Comparison of ENCODE assay signal across 22 mouse cellular contexts in the genomic region with DNA sequence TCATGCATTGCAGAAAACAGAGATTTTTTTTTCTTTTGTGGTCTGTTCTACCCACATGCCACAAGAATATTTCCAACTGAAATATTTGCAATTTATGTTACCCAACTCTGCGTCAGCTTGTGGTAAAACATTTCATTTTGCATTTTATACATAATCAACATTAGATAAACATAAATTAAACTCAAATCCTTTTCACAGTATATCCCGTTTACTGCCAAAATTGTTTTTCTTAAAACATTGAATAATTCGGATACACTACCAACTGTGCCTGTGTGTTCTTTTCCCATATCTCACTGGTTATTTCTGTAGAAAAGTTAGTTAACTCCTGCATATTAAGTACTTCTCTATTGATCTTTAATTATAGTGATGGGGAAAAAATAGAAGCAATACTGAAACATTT.
DNase-seq lines count a peak whose midpoint lies in the region; ATAC-seq and TF ChIP-seq lines count a peak whose summit lies in the region.
"Had no signal": no experiment of that assay in that cellular context is flagged by ENCODE, and none has a peak within 500 bp of the region (broad histone marks: within the 10 kb centered on the region; RNA-seq: fewer than 3 reads in every experiment).

No protein-coding gene starts in this region.

- WGBS in forebrain, embryonic 16.5 days, result 69% methylated on average over 3 of the region's 3 CpGs
- WGBS in forebrain, embryonic 14.5 days, result 90% methylated on average over 3 of the region's 3 CpGs
- WGBS in forebrain, postnatal 0 days, result 59% methylated on average over 3 of the region's 3 CpGs
- WGBS in forebrain, embryonic 15.5 days, result 79% methylated on average over 3 of the region's 3 CpGs
- WGBS in intestine, postnatal 0 days, result 74% methylated on average over 3 of the region's 3 CpGs

- H3K9ac ChIP-seq in forebrain, embryonic 16.5 days (replicated peaks; ENCODE audit: low read depth, low read length), result no peak overlapping the region
- no peak overlapping the region for H3K9ac ChIP-seq in forebrain, embryonic 14.5 days (ENCODE audit: low read length)
- H3K9ac ChIP-seq in forebrain, postnatal 0 days, result no peak overlapping the region
- H3K9ac ChIP-seq in forebrain, embryonic 15.5 days (replicated peaks), result no peak overlapping the region
- no peak overlapping the region for H3K9ac ChIP-seq in intestine, postnatal 0 days (ENCODE audit: low read depth, low read length)

- H3K27ac ChIP-seq in forebrain, embryonic 16.5 days (ENCODE audit: low read length), result no peak overlapping the region
- no peak overlapping the region for H3K27ac ChIP-seq in forebrain, embryonic 14.5 days (ENCODE audit: low read depth, low read length)
- H3K27ac ChIP-seq in forebrain, postnatal 0 days (ENCODE audit: low read depth, low read length), result no peak overlapping the region
- no peak overlapping the region for H3K27ac ChIP-seq in forebrain, embryonic 15.5 days (replicated peaks)
- no peak overlapping the region for H3K27ac ChIP-seq in intestine, postnatal 0 days (ENCODE audit: low read depth, low read length)

- H3K9me3 ChIP-seq in forebrain, embryonic 16.5 days (ENCODE audit: control insufficient read depth, low read length), result no peaks in the 10 kb centered on the region
- no peaks in the 10 kb centered on the region for H3K9me3 ChIP-seq in forebrain, embryonic 14.5 days (replicated peaks; ENCODE audit: control insufficient read depth, low read length)
- no peaks in the 10 kb centered on the region for H3K9me3 ChIP-seq in forebrain, postnatal 0 days (ENCODE audit: low read length)
- H3K9me3 ChIP-seq in forebrain, embryonic 15.5 days, result no peaks in the 10 kb centered on the region
- no peaks in the 10 kb centered on the region for H3K9me3 ChIP-seq in intestine, postnatal 0 days (ENCODE audit: control insufficient read depth)

- no peak for DNase-seq in forebrain, embryonic 14.5 days (ENCODE audit: low spot score)
- peak; percentile 24 for DNase-seq in forebrain, postnatal 0 days
- DNase-seq in 416B (ENCODE audit: low read depth), result peak; percentile 5
- DNase-seq: adrenal gland, adult 2 months; adrenal gland, adult 8-10 months; adrenal gland, postnatal 10 days; adrenal gland, postnatal 14 days; adrenal gland, postnatal 25 days; adrenal gland, postnatal 36 days; B cell, adult 2 months; cerebellum, adult 11 months; cerebellum, adult 11-12 months; cerebellum, adult 18-20 months; cerebellum, adult 2 months had no signal

- peaks cover 3% of the 10 kb centered on the region for H3K4me1 ChIP-seq in forebrain, embryonic 16.5 days (replicated peaks; ENCODE audit: control insufficient read depth, insufficient read depth, low read length)
- no peaks in the 10 kb centered on the region for H3K4me1 ChIP-seq in forebrain, embryonic 14.5 days (ENCODE audit: control insufficient read depth, insufficient read depth, low read length)
- no peaks in the 10 kb centered on the region for H3K4me1 ChIP-seq in forebrain, postnatal 0 days (ENCODE audit: insufficient read depth)
- H3K4me1 ChIP-seq in forebrain, embryonic 15.5 days, result no peaks in the 10 kb centered on the region
- H3K4me1 ChIP-seq in intestine, postnatal 0 days (replicated peaks; ENCODE audit: control insufficient read depth, insufficient read depth, low read length), result no peaks in the 10 kb centered on the region

- no peak for TF ChIP-seq CTCF in forebrain, postnatal 0 days (IDR thresholded peaks at IDR 0.05; ENCODE audit: low read depth)
- TF ChIP-seq CTCF in intestine, postnatal 0 days (IDR thresholded peaks at IDR 0.05; ENCODE audit: low read depth), result no peak

- H3K4me2 ChIP-seq in forebrain, embryonic 16.5 days (ENCODE audit: low read length), result no peak overlapping the region
- no peak overlapping the region for H3K4me2 ChIP-seq in forebrain, embryonic 14.5 days (ENCODE audit: low read length)
- H3K4me2 ChIP-seq in forebrain, postnatal 0 days (ENCODE audit: low read depth), result no peak overlapping the region
- no peak overlapping the region for H3K4me2 ChIP-seq in forebrain, embryonic 15.5 days (replicated peaks)
- H3K4me2 ChIP-seq in intestine, postnatal 0 days (replicated peaks; ENCODE audit: low read depth), result no peak overlapping the region

- no peaks in the 10 kb centered on the region for H3K36me3 ChIP-seq in forebrain, embryonic 16.5 days (ENCODE audit: control insufficient read depth, insufficient read depth)
- no peaks in the 10 kb centered on the region for H3K36me3 ChIP-seq in forebrain, embryonic 14.5 days (ENCODE audit: control insufficient read depth, insufficient read depth, low read length)
- no peaks in the 10 kb centered on the region for H3K36me3 ChIP-seq in forebrain, postnatal 0 days (ENCODE audit: insufficient read depth)
- no peaks in the 10 kb centered on the region for H3K36me3 ChIP-seq in forebrain, embryonic 15.5 days
- H3K36me3 ChIP-seq in intestine, postnatal 0 days (ENCODE audit: control insufficient read depth, insufficient read depth), result no peaks in the 10 kb centered on the region
- H3K36me3 ChIP-seq: G1E had no signal

- no peak overlapping the region for H3K4me3 ChIP-seq in forebrain, embryonic 16.5 days (replicated peaks; ENCODE audit: low read length)
- H3K4me3 ChIP-seq in forebrain, embryonic 14.5 days (ENCODE audit: low read depth, low read length), result no peak overlapping the region
- H3K4me3 ChIP-seq in forebrain, postnatal 0 days (ENCODE audit: low read depth, low read length), result no peak overlapping the region
- H3K4me3 ChIP-seq in forebrain, embryonic 15.5 days, result no peak overlapping the region
- no peak overlapping the region for H3K4me3 ChIP-seq in intestine, postnatal 0 days (ENCODE audit: low read depth, low read length)

- no peaks in the 10 kb centered on the region for H3K27me3 ChIP-seq in forebrain, embryonic 16.5 days (replicated peaks; ENCODE audit: control insufficient read depth, insufficient read depth, low read length)
- H3K27me3 ChIP-seq in forebrain, embryonic 14.5 days (replicated peaks; ENCODE audit: control insufficient read depth, insufficient read depth, low read length), result no peaks in the 10 kb centered on the region
- no peaks in the 10 kb centered on the region for H3K27me3 ChIP-seq in forebrain, postnatal 0 days (ENCODE audit: insufficient read depth, low read length)
- H3K27me3 ChIP-seq in forebrain, embryonic 15.5 days, result no peaks in the 10 kb centered on the region
- H3K27me3 ChIP-seq in intestine, postnatal 0 days (replicated peaks; ENCODE audit: control insufficient read depth, insufficient read depth, low read length), result no peaks in the 10 kb centered on the region
- H3K27me3 ChIP-seq: CH12.LX, Patski had no signal

- peak; percentile 61 for ATAC-seq in forebrain, embryonic 16.5 days
- no peak for ATAC-seq in forebrain, embryonic 14.5 days
- peak; percentile 56 for ATAC-seq in forebrain, postnatal 0 days
- ATAC-seq in forebrain, embryonic 15.5 days (replicated peaks), result no peak; the same call in 1 of the 2 replicates
- no peak for ATAC-seq in intestine, postnatal 0 days
- ATAC-seq: activated CD4-positive, CD25-positive, alpha-beta regulatory T cell, adult 4 months; CD4-positive, CD25-positive, alpha-beta regulatory T cell, adult 4 months; Patski had no signal

Comparison
In these comparisons a context has a peak if more than half of its experiments do, and no peak if none do; other contexts are left out.
1. ATAC-seq: peak in forebrain, embryonic 16.5 days (single experiment) and forebrain, postnatal 0 days (single experiment); none in forebrain, embryonic 14.5 days (single experiment), forebrain, embryonic 15.5 days (single experiment) and intestine, postnatal 0 days (single experiment).